Mouse (Mus musculus) midbrain, embryonic 10.5 days (tissue): ENCODE results near the gene Gm3138. TPM values are rescaled to one million over a fixed set of nuclear protein-coding genes. Genes with fewer than 3 reads are reported as not detected.
"Not testable (repeated sequence)": the region's sequence is repeated elsewhere in the genome, so short reads cannot be mapped to it uniquely, and the experiment has no call there.

Experiments used
- DNase-seq: peaks from one replicate; pipeline ENCODE4 v3.0.0-alpha.2; 2017; ENCODE audit warnings: low spot score
- H3K27ac ChIP-seq: fragments of 300-500 bp; sonication (generic); replicated peaks from 2 replicates; pipeline ENCODE4 v1.5.1; 2016; ENCODE audit warnings: mild to moderate bottlenecking
- H3K27me3 ChIP-seq: fragments of 300-500 bp; sonication (generic); 2 replicates; pipeline ENCODE4 v1.6.1; 2016; ENCODE audit warnings: low read depth, mild to moderate bottlenecking; ENCODE audit not compliant: poor library complexity, severe bottlenecking
- H3K36me3 ChIP-seq: fragments of 300-500 bp; sonication (generic); 2 replicates; pipeline ENCODE4 v1.6.1; 2016; ENCODE audit warnings: mild to moderate bottlenecking, moderate library complexity
- H3K4me1 ChIP-seq: fragments of 300-500 bp; sonication (generic); 2 replicates; pipeline ENCODE4 v1.6.1; 2016
- H3K4me3 ChIP-seq: fragments of 300-500 bp; sonication (generic); 2 replicates; pipeline ENCODE4 v1.5.1; 2016; ENCODE audit warnings: mild to moderate bottlenecking, moderate library complexity
- H3K9me3 ChIP-seq: fragments of 300-500 bp; sonication (generic); replicated peaks from 2 replicates; pipeline ENCODE4 v1.6.1; 2016; ENCODE audit warnings: mild to moderate bottlenecking
- WGBS: fragments of 180-500 bp; shearing (Covaris S2); methylation state at CpG from one replicate; pipeline ENCODE4 v1.1.7; 2016; 5-methylcytosine and 5-hydroxymethylcytosine counted together
- polyA plus RNA-seq: library from polyadenylated mRNA; unstranded; fragments of >200 nt; fragmentation: Nextera tagmentation; extraction: Ambion mirVana; gene quantifications from 2 replicates; pipeline ENCODE4 v1.2.1, GENCODE M21; 2016

Gm3138 gene
- polyA plus RNA-seq = not detected in 2 replicates

- not testable (repeated sequence) for H3K27ac ChIP-seq, H3K4me3 ChIP-seq, H3K9me3 ChIP-seq, H3K36me3 ChIP-seq, DNase-seq, H3K4me1 ChIP-seq, H3K27me3 ChIP-seq
- no CpG with 5 or more reads among the region's 2 CpGs for WGBS
These were observed at the start of gene Gm3138 for GRCm38 (mm10) chr14:4249331-4249730. Gene Gm3138, plus strand, starts transcription at chr14:4249631.

DNA sequence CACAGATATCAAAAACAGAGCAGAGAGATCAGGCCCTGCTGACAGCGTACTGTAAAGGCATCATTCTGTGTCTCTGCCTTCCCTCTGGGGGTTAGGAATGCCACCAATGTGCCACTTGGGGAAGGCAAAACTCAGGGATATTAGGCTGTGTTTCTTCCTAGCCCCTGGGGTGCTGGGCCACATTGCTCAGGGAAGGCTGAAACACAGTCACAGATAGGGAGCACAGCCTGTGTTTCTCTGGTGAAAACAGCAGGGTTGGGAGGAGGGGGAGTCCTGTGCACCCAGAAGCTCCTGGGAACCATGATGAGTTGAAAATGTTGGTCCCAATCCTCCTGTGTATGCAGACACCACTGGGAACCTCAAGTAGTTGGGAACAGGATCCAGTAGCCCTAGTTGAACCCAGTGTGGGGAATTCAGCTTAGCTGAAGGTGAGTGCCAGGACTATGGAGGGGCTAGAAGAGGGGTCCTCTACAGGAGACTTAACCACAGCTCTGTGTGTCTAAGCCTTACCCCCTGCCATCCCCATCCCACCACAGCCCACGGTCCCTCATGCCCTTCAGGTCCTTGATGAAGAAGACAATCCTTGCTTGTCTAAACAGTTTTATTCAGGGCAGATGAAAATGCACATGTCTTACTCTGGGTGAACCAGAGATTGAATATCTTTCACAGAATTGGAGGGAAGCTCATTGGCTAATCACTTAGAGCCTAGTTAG, 20.0 kb downstream of the Gm3138 start:
- not testable (repeated sequence) for H3K4me3 ChIP-seq, H3K9me3 ChIP-seq, DNase-seq, H3K4me1 ChIP-seq, H3K36me3 ChIP-seq, H3K27me3 ChIP-seq, H3K27ac ChIP-seq
- WGBS = 84% methylated on average over 2 of the region's 2 CpGs

GRCm38 (mm10) chr14:4279828-4280227, 30.4 kb downstream of the Gm3138 start:
- H3K27ac ChIP-seq, DNase-seq, H3K36me3 ChIP-seq, H3K9me3 ChIP-seq, H3K27me3 ChIP-seq, H3K4me3 ChIP-seq, H3K4me1 ChIP-seq: not testable (repeated sequence)
- WGBS = 88% methylated on average over 2 of the region's 3 CpGs

Other genes with a start within 250 kb of the Gm3138 start
- 0.43 and 0.55 TPM in 2 replicates for gene Gm5796, start 225.7 kb upstream of the Gm3138 start, polyA plus RNA-seq
- gene Gm3115, start 165.5 kb upstream of the Gm3138 start, polyA plus RNA-seq = not detected in 2 replicates
- gene Gm8108, start 139.1 kb upstream of the Gm3138 start, polyA plus RNA-seq = 0.51 and 0.52 TPM in 2 replicates
- gene Gm3127, start 84.6 kb upstream of the Gm3138 start, polyA plus RNA-seq = not detected in 2 replicates
- 0.81 and 1.5 TPM in 2 replicates for gene Gm2974, start 67.1 kb upstream of the Gm3138 start, polyA plus RNA-seq
- not detected in 2 replicates for gene Gm3149, start 67.7 kb downstream of the Gm3138 start, polyA plus RNA-seq
- gene 2610042L04Rik, start 85.1 kb downstream of the Gm3138 start, polyA plus RNA-seq = 0.52 and 0.65 TPM in 2 replicates
- gene Gm3159, start 147.9 kb downstream of the Gm3138 start, polyA plus RNA-seq = not detected in 2 replicates
- gene Gm3164, start 165.8 kb downstream of the Gm3138 start, polyA plus RNA-seq = 0.79 TPM in 2 replicates
- gene Gm3173, start 181.4 kb downstream of the Gm3138 start, polyA plus RNA-seq = 0.55 TPM in 1 of 2 replicates, not detected in the other
- gene Gm3182, start 232.1 kb downstream of the Gm3138 start, polyA plus RNA-seq = not detected in 2 replicates